Mouse (Mus musculus) stomach, postnatal 0 days (tissue): ENCODE measurements around the gene Map4k5.

Experiments used
- CTCF ChIP-seq: IDR thresholded peaks from 2 replicates; pipeline ENCODE4 v1.5.1; 2016; ENCODE audit warnings: antibody characterized with exemption, low read depth, mild to moderate bottlenecking, moderate library complexity
- EP300 ChIP-seq: optimal IDR thresholded peaks from 2 replicates; pipeline ENCODE3; 2016; ENCODE audit warnings: antibody characterized with exemption

DNA sequence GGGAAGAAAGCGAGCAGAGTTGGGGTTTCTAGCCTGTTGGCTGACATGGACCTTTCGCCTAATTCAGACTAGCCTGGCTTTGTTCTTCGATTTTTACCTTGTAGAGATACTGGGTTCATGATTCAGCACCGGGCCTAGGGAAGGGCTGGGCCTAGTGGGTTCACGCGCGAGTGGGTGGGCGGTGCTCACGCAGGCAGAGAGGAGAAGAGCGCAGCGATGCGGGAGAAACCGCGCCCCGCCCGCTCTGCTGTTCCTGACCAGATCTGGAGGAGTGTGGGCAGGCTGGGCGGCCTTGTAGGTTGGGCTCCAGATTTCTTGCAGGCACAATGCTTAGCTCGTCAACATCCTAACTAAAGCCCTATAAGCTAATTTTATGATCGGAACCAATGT is 15.5 kb upstream of the Map4k5 start:
- TF ChIP-seq CTCF = no peak
- no peak for TF ChIP-seq EP300
